Mouse (Mus musculus): ENCODE results near the gene Dnaja3.
"Not testable (repeated sequence)": the region's sequence is repeated elsewhere in the genome, so short reads cannot be mapped to it uniquely, and the experiment has no call there.

The Dnaja3 gene

GRCm38 (mm10) chr16:4674091-4674490 is 34.3 kb downstream of the Dnaja3 start:
- peak; percentile 40 for DNase-seq (ENCODE audit: low read depth)

GRCm38 (mm10) chr16:4676836-4677235 is 37.0 kb downstream of the Dnaja3 start:
- DNase-seq (ENCODE audit: low read depth): no peak

DNA sequence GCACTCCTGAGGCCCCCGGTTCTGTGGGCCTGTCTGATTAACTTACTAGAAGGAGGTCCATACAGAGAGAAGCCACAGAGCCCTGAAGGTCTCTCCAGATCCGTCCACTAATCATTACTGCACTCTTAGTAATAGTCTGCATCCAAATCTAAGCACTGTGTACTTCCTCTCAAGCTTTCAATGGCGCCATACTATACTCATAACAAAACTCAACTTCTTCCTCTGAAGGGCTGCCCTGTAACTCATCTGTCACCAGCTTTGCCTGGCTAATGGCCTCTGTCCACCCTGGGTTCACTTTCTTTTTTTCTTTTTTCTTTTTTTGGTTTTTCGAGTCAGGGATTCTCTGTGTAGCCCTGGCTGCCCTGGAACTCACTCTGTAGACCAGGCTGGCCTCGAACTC is 38.3 kb downstream of the Dnaja3 start:
- DNase-seq (ENCODE audit: low read depth): no peak

GRCm38 (mm10) chr16:4679121-4680018 is 39.6 kb downstream of the Dnaja3 start, which contains the start of gene Coro7:
TSS of gene Coro7 (minus strand) at chr16:4679777.
- peak; percentile 89 for DNase-seq (ENCODE audit: low read depth)

- not testable (repeated sequence) for DNase-seq (ENCODE audit: low read depth)
Observed at GRCm38 (mm10) chr16:4680922-4681455, 41.2 kb downstream of the Dnaja3 start.

- DNase-seq (ENCODE audit: low read depth): no peak
Observed at GRCm38 (mm10) chr16:4682628-4683179, 42.9 kb downstream of the Dnaja3 start.

DNA sequence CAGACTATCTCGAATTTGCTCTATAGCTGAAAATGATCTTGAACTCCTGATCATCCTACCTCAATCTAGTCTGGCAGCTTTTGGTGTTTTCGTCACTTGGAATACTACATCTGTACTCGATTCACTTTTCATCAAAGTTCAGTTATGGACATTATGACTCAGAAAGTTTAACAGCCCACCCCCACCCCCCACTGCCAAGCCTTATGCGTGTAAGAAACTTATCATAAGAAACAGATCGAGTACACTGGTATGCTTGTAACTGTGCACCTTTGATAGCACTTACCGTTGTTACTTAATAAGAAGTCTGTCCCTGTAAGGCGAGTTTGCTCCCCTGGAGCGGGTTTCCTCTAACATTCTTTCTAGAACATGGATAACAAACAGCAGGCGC is 43.4 kb downstream of the Dnaja3 start:
- peak; percentile 50 for DNase-seq (ENCODE audit: low read depth)

DNA sequence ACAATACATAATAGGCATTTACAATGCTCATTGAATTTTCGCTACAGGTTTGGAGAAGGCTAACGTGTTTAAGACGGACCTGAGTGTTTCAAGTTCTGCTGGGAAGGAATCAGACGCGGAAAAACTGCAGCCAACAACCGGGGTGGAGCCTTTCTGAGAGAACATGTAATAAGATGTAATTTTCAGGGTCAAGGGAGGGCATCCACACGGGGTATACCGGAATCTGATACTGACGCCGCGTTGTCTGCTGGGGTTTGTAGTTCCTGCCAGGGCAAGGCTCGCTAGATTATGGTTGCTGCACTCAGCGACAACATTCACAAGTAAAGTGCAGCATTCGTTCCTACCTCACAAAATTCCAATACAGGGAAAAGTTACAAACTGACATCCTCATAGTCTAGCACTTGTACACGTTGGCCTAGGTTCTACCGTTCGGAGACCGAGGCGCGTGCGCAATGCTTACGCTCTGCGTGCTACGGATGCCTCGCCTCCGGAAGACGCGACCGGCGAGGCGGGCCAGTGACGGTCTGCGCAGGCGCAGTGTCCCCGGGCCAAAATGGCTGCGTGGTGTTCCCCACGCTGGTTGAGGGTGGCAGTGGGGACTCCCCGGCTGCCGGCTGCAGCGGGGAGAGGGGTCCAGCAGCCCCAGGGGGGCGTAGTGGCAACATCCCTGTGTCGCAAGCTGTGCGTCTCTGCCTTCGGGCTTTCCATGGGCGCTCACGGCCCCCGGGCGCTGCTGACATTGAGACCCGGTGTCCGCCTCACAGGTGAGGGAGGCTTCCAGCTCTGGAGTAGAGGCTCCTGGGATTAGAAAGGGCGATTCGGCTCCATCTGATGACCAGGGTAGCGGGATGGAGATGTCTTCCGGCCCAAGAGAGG is 44.0 kb downstream of the Dnaja3 start:
- DNase-seq (ENCODE audit: low read depth): peak; percentile 90

GRCm38 (mm10) chr16:4684457-4684791 is 44.6 kb downstream of the Dnaja3 start:
- no peak for DNase-seq (ENCODE audit: low read depth)

GRCm38 (mm10) chr16:4689371-4689770 is 49.6 kb downstream of the Dnaja3 start:
- not testable (repeated sequence) for DNase-seq (ENCODE audit: low read depth)

GRCm38 (mm10) chr16:4701211-4701610 is 61.4 kb downstream of the Dnaja3 start:
- no peak for DNase-seq (ENCODE audit: low read depth)

DNA sequence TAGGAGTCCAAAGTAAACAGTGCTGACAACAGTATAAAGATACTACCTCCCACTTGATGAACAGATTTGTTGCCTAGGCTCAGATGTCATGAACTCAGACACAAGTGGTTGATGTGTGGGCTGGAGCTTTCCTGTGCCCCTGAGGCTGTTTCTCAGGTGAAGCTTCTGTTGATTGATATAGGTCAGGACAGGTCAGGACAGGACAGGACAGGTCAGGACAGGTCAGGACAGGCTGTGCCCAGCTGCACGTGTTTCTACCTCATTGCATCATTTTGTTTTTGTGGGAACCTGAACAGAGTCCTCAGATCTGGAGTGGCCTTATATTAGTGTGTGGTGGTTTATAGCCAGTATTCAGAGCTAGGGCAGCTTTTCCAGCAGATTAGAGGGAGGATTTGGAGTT is 62.9 kb downstream of the Dnaja3 start:
- DNase-seq (ENCODE audit: low read depth): no peak

GRCm38 (mm10) chr16:4705541-4705940 is 65.8 kb downstream of the Dnaja3 start:
- no peak for DNase-seq (ENCODE audit: low read depth)

DNA sequence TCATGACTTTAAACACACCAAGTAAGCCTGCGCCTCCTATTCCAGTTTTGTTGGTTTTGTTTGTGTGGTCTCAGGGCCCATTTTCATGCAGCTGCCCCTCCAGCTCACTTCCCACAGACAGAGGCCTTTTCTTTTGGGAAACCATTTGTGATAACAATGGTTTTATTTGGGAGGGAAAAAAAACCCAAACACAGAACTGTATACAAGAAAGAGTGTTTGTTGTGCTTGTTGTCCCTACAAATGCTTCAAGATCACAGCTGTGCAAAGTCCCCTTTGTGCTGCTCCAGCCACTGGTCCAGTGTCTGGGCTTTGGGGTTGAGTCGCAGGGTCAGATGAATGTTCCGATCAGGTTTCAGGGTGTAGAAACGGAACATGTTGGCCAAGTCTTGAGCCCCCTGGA is 71.4 kb downstream of the Dnaja3 start:
- no peak for DNase-seq (ENCODE audit: low read depth)

DNA sequence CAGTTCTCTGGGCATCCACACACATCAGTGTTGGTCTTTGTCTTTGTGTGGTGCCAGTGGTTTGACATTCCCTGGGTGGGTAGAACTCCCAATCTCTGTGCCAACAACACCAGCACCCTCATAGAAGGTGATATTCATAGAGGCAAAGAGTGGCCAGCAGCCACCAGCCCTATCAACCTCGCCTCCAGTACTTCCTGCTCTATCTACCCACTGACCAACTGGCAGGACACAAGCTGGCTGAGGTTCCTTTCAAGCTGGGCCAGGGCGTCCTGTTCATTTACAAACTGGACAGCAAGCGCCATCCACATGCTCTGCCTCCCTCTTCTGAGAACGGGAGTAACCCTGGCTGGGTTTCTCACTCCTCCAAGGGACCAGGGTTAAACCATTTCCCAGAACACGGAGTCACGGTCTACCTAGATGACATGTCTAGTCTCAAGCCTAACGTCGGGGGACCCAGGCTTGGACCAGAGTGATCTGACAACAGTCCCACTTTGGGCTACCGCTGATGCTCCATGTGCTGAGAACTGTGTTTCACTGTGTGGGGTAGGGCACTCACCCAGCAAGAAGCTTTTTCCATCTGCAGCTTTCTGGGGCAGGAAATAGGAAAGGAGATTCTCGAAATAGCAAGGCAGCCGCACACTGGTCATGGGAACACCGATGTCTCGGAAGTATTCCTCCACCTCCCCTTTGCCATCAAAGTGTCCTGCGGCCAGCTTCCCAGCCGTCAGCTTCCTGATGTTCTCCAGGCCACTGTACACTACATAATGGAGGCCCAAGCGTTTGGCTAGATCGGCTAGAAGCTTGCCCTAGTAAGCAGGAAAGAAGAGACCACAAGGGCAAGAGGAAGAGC is 74.3 kb downstream of the Dnaja3 start:
- DNase-seq (ENCODE audit: low read depth): no peak

- no peak for DNase-seq (ENCODE audit: low read depth)
Observed at GRCm38 (mm10) chr16:4717866-4718265, 78.1 kb downstream of the Dnaja3 start.

DNA sequence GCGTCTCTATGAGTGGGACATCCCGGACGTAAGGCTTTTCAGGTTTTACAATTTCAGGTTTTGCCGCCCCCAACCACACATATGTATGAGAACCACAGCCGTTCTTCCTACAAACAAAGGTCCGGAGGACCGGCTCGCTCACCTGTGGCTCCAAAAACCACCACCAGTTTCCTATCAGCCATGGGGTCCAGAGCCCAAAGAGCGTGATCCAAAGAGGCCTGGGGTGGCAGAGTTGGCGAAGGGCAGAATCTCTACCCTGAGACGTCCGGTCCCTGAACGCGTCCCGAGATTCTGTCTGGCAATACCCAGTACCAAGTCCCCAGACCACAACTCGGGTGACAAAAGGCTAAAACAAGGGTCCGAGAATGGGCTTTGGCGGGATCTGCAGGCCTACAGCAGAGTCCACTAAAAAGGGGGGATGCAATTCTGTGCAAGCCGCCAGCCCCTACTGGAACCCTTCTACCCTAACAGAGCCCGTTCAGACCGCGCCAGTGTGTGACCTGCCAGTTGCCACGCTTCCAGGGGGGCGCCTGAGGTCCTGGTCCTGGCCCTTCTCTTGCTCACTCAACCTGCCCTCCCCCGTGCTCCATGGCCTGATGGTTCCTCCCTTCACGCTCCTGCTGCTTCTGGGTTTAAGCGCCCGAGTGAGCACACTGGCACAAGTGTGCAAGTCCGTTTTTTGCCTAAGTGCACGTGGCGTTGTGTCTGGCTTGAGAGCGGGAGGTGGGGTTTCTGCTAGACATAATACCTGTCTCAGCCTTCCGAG is 79.1 kb downstream of the Dnaja3 start, which contains the start of gene Nmral1:
Nmral1 (minus strand) TSS at position 604 of the 766 bp plus-strand sequence.
- peak; percentile 65 for DNase-seq (ENCODE audit: low read depth)

DNA sequence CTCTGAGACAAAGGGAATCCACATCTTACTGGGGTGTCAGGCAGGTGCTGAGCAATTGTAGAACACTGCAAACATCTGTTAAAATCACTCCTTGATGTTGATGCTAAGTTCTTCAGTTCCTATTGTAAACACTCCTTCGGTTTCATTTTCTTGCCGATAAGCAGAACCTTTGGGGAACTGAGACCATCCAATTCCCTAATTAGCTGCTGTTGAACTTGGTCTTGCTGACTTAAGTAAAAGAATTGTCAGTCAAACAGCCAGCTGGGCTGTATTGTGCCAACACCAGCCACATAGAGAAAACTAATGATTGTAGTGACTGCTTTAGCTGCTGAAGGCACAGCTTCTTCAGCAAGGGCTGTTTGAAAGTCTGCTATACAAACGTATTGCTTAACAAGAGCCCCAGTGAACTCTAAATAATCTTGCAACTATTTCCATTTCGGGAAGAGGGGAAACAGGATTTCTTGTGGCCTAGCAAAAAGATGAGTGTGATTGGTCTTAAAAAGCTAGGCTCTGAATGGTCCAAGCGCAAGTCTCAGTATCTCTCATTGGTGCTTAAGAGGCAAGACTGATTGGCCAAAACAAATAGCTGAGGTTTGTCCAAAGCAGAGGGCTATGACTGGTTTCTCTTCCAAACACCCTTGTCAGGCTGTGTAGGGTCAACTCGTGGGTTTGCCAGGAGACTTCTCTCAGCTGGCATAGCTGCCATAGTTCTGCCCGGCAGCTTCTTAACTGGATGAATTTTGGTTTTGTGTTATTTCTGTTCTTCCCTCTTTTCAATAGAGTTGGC is 82.5 kb downstream of the Dnaja3 start:
- no peak for DNase-seq (ENCODE audit: low read depth)

DNA sequence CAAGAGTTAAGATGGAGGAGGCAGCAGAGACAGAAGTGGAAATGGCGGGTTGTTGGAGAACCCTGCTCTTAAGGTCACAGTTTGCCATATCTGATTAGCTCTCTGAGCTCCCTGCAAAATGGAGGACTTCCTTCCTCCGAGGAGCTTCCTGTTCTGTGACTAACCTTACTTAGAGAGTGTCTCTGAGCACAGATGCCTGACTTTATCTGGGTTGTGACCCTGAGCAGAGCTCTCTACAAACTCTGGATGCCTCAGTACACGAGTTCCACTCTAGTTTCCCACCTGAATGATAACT is 83.1 kb downstream of the Dnaja3 start:
- no peak for DNase-seq (ENCODE audit: low read depth)

GRCm38 (mm10) chr16:4725266-4725665 is 85.5 kb downstream of the Dnaja3 start:
- DNase-seq (ENCODE audit: low read depth): no peak
